Mouse (Mus musculus): ENCODE results near the gene Zmynd11. TPM values are rescaled to one million over a fixed set of nuclear protein-coding genes. Genes with fewer than 3 reads are reported as not detected.

The Zmynd11 gene
- polyA plus RNA-seq, 1 experiment = 27.1 TPM

DNA sequence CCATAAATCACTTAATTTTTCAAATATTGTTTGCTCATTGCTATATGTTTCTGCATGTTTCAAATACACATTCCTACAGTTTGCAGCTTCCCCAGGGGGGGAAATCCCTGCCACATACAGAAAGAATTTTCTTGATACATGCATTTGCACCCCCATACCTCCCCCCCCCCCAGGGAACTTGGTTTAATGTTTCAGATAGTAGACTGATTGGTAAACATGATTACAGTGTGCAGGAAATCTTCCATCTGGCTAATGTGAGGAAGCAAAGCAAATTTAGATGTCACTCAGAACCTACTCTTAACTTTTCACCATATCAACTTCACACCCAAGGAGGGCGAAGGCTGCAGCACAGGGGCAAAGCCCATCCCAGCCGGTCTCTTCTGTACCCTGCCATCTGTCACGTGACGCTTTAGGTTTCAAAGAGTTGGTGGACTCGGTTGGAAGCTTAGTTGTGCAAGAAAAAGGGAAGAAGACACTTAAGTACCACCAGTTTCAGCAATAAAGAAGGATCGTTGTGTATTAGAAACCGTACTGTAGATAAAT is 97.1 kb downstream of the Zmynd11 start:
- no peaks in the 10 kb centered on the region for H3K36me3 ChIP-seq (ENCODE audit: control insufficient read depth, insufficient read depth, low read length)
- H3K27me3 ChIP-seq (ENCODE audit: control insufficient read depth, insufficient read depth, low read length) = no peaks in the 10 kb centered on the region
- no peak overlapping the region for H3K27ac ChIP-seq (ENCODE audit: insufficient read depth, low read length)
- no peak for DNase-seq (ENCODE audit: low read depth in 1 of 2, low spot score in 2 of 2)
- H3K4me1 ChIP-seq (ENCODE audit: control insufficient read depth, insufficient read depth, insufficient read length) = no peaks in the 10 kb centered on the region
- TF ChIP-seq POLR2A (IDR thresholded peaks at IDR 0.05; ENCODE audit: low read depth, low read length) = no peak
- 85% methylated on average over 7 of the region's 7 CpGs for WGBS
- no peak overlapping the region for H3K4me3 ChIP-seq (ENCODE audit: extremely low read depth, insufficient read depth, insufficient read length)

DNA sequence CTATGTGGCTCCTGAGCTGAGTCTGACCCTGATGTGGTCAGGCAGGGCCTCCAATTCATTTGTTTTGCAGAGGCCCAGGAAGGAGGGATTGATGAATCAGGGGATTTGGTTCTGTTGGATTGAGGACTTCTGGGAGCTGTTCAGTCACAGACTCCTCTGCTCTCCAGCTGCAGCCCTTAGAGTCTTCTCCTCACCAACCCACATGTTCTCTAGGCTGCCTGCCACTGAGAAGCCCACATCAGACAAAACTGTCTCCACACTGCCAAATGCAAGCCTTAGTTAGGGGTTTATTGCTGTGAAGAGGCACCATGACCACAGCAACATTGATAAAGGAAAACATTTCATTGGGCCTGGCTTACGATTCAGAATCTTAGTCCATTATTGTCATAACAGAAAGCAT is 101.5 kb downstream of the Zmynd11 start:
- WGBS = 100% methylated on average over 1 of the region's 1 CpGs
- H3K4me3 ChIP-seq (ENCODE audit: extremely low read depth, insufficient read depth, insufficient read length) = no peak overlapping the region
- TF ChIP-seq POLR2A (IDR thresholded peaks at IDR 0.05; ENCODE audit: low read depth, low read length) (no peak), CTCF (IDR thresholded peaks at IDR 0.05; ENCODE audit: extremely low read depth, insufficient read depth, insufficient read length, insufficient replicate concordance) (no peak)
- DNase-seq (ENCODE audit: low read depth in 1 of 2, low spot score in 2 of 2) = no peak
- no peak overlapping the region for H3K27ac ChIP-seq (ENCODE audit: insufficient read depth, low read length)
- H3K27me3 ChIP-seq (ENCODE audit: control insufficient read depth, insufficient read depth, low read length) = no peaks in the 10 kb centered on the region
- H3K36me3 ChIP-seq (ENCODE audit: control insufficient read depth, insufficient read depth, low read length) = no peaks in the 10 kb centered on the region
- H3K4me1 ChIP-seq (ENCODE audit: control insufficient read depth, insufficient read depth, insufficient read length) = no peaks in the 10 kb centered on the region

DNA sequence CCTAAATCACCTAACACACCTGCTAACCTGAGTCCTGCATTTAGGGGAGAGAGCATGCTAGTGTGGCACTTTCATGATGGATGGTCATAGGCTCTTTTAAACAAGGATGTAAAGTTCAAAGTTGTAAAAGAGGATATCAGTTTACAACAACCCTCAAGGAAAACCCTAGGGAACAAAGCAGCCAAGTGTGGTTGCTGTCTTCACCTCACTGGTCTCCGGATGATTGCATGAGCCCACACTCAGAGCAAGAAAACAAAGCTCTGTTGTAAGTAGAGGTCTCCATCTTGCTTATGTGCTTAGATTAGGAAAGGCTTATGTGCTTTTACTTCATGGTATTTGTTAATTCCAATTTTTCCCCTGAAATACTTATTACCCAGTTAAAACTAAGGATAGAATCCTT is 104.4 kb downstream of the Zmynd11 start:
- H3K27ac ChIP-seq (ENCODE audit: insufficient read depth, low read length) = no peak overlapping the region
- TF ChIP-seq POLR2A (IDR thresholded peaks at IDR 0.05; ENCODE audit: low read depth, low read length) (no peak), CTCF (IDR thresholded peaks at IDR 0.05; ENCODE audit: extremely low read depth, insufficient read depth, insufficient read length, insufficient replicate concordance) (no peak)
- DNase-seq (ENCODE audit: low read depth in 1 of 2, low spot score in 2 of 2) = no peak
- no peaks in the 10 kb centered on the region for H3K27me3 ChIP-seq (ENCODE audit: control insufficient read depth, insufficient read depth, low read length)
- no peaks in the 10 kb centered on the region for H3K36me3 ChIP-seq (ENCODE audit: control insufficient read depth, insufficient read depth, low read length)
- H3K4me3 ChIP-seq (ENCODE audit: extremely low read depth, insufficient read depth, insufficient read length) = no peak overlapping the region
- 86% methylated on average over 1 of the region's 1 CpGs for WGBS
- no peaks in the 10 kb centered on the region for H3K4me1 ChIP-seq (ENCODE audit: control insufficient read depth, insufficient read depth, insufficient read length)

GRCm38 (mm10) chr13:9656613-9657012 is 108.5 kb downstream of the Zmynd11 start:
- 93% methylated on average over 6 of the region's 6 CpGs for WGBS
- TF ChIP-seq CTCF (IDR thresholded peaks at IDR 0.05; ENCODE audit: extremely low read depth, insufficient read depth, insufficient read length, insufficient replicate concordance) (no peak), POLR2A (IDR thresholded peaks at IDR 0.05; ENCODE audit: low read depth, low read length) (no peak)
- H3K27ac ChIP-seq (ENCODE audit: insufficient read depth, low read length) = no peak overlapping the region
- no peak overlapping the region for H3K4me3 ChIP-seq (ENCODE audit: extremely low read depth, insufficient read depth, insufficient read length)
- DNase-seq (ENCODE audit: low read depth in 1 of 2, low spot score in 2 of 2) = no peak
- H3K27me3 ChIP-seq (ENCODE audit: control insufficient read depth, insufficient read depth, low read length) = no peaks in the 10 kb centered on the region
- H3K36me3 ChIP-seq (ENCODE audit: control insufficient read depth, insufficient read depth, low read length) = no peaks in the 10 kb centered on the region
- no peaks in the 10 kb centered on the region for H3K4me1 ChIP-seq (ENCODE audit: control insufficient read depth, insufficient read depth, insufficient read length)

DNA sequence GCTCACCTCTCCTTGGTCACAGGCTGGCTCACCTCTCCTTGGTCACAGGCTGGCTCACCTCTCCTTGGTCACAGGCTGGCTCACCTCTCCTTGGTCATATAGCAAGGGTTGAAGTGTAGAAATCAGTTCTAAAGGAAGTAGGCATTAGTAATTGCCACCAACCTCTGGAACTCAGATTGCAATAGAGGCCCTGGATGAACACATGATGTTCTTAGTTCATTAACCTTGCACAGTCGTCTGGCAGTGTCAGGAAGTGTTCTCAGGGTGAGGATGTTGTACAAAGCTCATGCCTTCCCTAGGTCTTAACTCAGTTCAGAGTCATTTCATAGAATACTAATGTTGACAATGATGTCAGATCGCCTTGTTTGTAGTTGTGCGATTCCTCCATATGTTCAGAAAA is 112.1 kb downstream of the Zmynd11 start:
- no peak for TF ChIP-seq POLR2A (IDR thresholded peaks at IDR 0.05; ENCODE audit: low read depth, low read length)
- no peak for TF ChIP-seq CTCF (IDR thresholded peaks at IDR 0.05; ENCODE audit: extremely low read depth, insufficient read depth, insufficient read length, insufficient replicate concordance)
- Histone ChIP-seq H3K4me3 (ENCODE audit: extremely low read depth, insufficient read depth, insufficient read length) (no peak overlapping the region), H3K27ac (ENCODE audit: insufficient read depth, low read length) (no peak overlapping the region), H3K4me1 (ENCODE audit: control insufficient read depth, insufficient read depth, insufficient read length) (no peaks in the 10 kb centered on the region), H3K27me3 (ENCODE audit: control insufficient read depth, insufficient read depth, low read length) (no peaks in the 10 kb centered on the region), H3K36me3 (ENCODE audit: control insufficient read depth, insufficient read depth, low read length) (no peaks in the 10 kb centered on the region)
- 78% methylated on average over 3 of the region's 3 CpGs for WGBS
- no peak for DNase-seq (ENCODE audit: low read depth in 1 of 2, low spot score in 2 of 2)

DNA sequence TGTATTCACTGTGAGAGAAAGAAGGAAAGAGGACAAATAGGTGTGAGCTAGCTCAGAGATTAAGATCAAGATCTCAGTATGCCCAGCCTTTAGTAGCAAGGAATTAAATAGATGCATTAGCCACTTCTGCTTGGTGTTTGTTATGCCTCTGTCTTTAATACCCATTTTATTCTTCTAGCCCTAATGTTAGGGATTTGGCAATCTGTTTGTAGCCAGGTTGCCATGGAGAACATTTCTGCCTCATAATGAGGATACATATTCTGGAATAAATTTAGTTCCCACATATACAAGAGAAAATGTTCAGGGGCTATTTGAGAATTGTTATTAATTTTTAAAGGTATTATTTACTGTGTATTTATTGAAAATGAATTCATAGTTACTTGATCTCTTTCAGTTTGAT is 114.5 kb downstream of the Zmynd11 start:
- Histone ChIP-seq H3K27me3 (ENCODE audit: control insufficient read depth, insufficient read depth, low read length) (no peaks in the 10 kb centered on the region), H3K4me1 (ENCODE audit: control insufficient read depth, insufficient read depth, insufficient read length) (no peaks in the 10 kb centered on the region), H3K27ac (ENCODE audit: insufficient read depth, low read length) (no peak overlapping the region), H3K36me3 (ENCODE audit: control insufficient read depth, insufficient read depth, low read length) (no peaks in the 10 kb centered on the region), H3K4me3 (ENCODE audit: extremely low read depth, insufficient read depth, insufficient read length) (no peak overlapping the region)
- no peak for TF ChIP-seq CTCF (IDR thresholded peaks at IDR 0.05; ENCODE audit: extremely low read depth, insufficient read depth, insufficient read length, insufficient replicate concordance)
- TF ChIP-seq POLR2A (IDR thresholded peaks at IDR 0.05; ENCODE audit: low read depth, low read length) = no peak
- no peak for DNase-seq (ENCODE audit: low read depth in 1 of 2, low spot score in 2 of 2)

- Histone ChIP-seq H3K27me3 (ENCODE audit: control insufficient read depth, insufficient read depth, low read length) (no peaks in the 10 kb centered on the region), H3K27ac (ENCODE audit: insufficient read depth, low read length) (no peak overlapping the region), H3K4me3 (ENCODE audit: extremely low read depth, insufficient read depth, insufficient read length) (no peak overlapping the region), H3K36me3 (ENCODE audit: control insufficient read depth, insufficient read depth, low read length) (no peaks in the 10 kb centered on the region), H3K4me1 (ENCODE audit: control insufficient read depth, insufficient read depth, insufficient read length) (no peaks in the 10 kb centered on the region)
- DNase-seq (ENCODE audit: low read depth in 1 of 2, low spot score in 2 of 2) = no peak
- TF ChIP-seq CTCF (IDR thresholded peaks at IDR 0.05; ENCODE audit: extremely low read depth, insufficient read depth, insufficient read length, insufficient replicate concordance) = no peak
- no peak for TF ChIP-seq POLR2A (IDR thresholded peaks at IDR 0.05; ENCODE audit: low read depth, low read length)
- 87% methylated on average over 1 of the region's 1 CpGs for WGBS
Observed at GRCm38 (mm10) chr13:9649894-9650293, 115.2 kb downstream of the Zmynd11 start.

All from spleen, adult 2 months (tissue).